14 mouse cellular contexts compared by ENCODE assay signal in genomic region chr19:41792934-41793486, GRCm38 (mm10). TPM values are rescaled to one million over a fixed set of nuclear protein-coding genes. Genes with fewer than 3 reads are reported as not detected.
"Had no signal": no experiment of that assay in that cellular context is flagged by ENCODE, and none has a peak within 500 bp of the region (broad histone marks: within the 10 kb centered on the region; RNA-seq: fewer than 3 reads in every experiment).

No protein-coding gene starts in this region.

- H3K4me2 ChIP-seq: limb, embryonic 15.5 days; liver, embryonic 12.5 days; lung, embryonic 14.5 days; neural tube, embryonic 15.5 days had no signal

- DNase-seq: kidney, adult 2 months; kidney, postnatal 25 days; layer of hippocampus, adult 9-11 months; layer of hippocampus, postnatal 36 days; lung, embryonic 14.5 days; lung, postnatal 10 days; midbrain, embryonic 14.5 days; retina, postnatal 1 day had no signal

- H3K4me1 ChIP-seq: neural tube, embryonic 15.5 days had no signal

- H3K27me3 ChIP-seq: limb, embryonic 15.5 days; liver, embryonic 12.5 days; neural tube, embryonic 15.5 days had no signal

- H3K36me3 ChIP-seq: limb, embryonic 15.5 days; neural tube, embryonic 15.5 days had no signal

- H3K9me3 ChIP-seq: limb, embryonic 15.5 days; liver, embryonic 12.5 days; midbrain, embryonic 10.5 days; neural tube, embryonic 15.5 days had no signal

- ATAC-seq: inflammation-experienced regulatory T-cells, adult 6 months; liver, embryonic 12.5 days had no signal

- H3K9ac ChIP-seq: limb, embryonic 15.5 days; liver, embryonic 12.5 days; lung, embryonic 14.5 days; neural tube, embryonic 15.5 days had no signal

- H3K4me3 ChIP-seq: limb, embryonic 15.5 days; liver, embryonic 12.5 days; midbrain, embryonic 10.5 days; myocyte; neural tube, embryonic 15.5 days had no signal

- H3K27ac ChIP-seq: limb, embryonic 15.5 days; liver, embryonic 12.5 days; midbrain, embryonic 10.5 days; neural tube, embryonic 15.5 days had no signal

RNA-seq across cellular contexts. Expression of gene Slit1, which starts 49.5 kb away (rescaled TPM):
- polyA plus RNA-seq: inflammation-experienced regulatory T-cells, adult 6 months had no signal
